Mouse (Mus musculus) liver, postnatal 0 days (tissue): Measurements from ENCODE around the gene Emc8.

Experiments used
- CTCF ChIP-seq: sonication (generic); IDR thresholded peaks from 2 replicates; pipeline ENCODE4 v1.5.1; 2016; ENCODE audit warnings: antibody characterized with exemption, low read depth
- EP300 ChIP-seq: IDR thresholded peaks from 2 replicates; pipeline ENCODE4 v1.6.1; 2016; ENCODE audit warnings: antibody characterized with exemption, low read depth, mild to moderate bottlenecking

- no peak for TF ChIP-seq CTCF
- TF ChIP-seq EP300, result no peak
Observed at GRCm38 (mm10) chr8:120688511-120688910, 20.1 kb upstream of the Emc8 start.
